Mouse (Mus musculus): ENCODE measurements at regions not wholly inside any gene's neighbourhood (a gene's known extent, or its start where the extent isn't known, plus 50 kb on each side); places are given as distances from the start of the nearest gene placed in this dataset.

DNA sequence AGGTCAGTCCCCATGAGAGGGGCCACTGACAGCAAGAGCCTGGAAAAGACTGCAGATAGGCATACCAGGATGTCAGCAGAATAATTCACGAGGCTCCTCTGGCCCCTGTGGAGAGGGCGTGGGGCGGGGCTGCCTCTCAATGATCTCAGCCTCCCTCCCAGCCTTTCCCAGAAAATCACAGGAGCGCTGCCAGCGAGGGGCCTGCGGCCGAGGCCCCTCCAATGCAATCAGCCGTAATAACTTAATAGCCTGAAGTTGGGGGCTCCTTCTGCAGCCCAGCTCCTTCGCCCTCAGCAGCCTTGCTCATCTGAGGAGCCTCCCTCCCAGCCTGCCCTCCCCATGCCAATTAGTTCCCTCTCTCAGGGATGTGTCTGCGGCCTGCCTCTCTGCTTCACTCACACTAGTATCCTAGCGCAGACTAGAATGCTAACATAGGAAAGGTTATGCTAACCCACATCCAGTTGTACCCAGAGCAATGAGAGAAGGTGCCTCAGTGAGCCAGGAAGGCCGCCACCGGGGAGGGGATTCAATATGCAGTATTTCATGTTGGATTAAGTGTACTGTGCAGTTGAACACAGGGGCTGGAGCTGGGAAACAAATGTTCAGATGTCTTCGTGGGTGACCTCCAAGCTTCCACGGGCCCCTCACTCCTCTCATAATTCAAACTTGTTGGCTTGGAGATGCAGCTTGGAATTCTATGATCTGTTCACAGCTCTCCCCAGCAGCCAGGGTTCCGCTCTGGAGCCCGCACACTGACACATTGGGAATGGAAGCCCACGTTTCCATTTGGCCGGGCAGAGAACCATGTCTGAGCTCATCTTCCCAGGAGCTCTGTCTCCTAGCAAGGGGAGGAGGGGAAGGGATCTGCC is 67.5 kb upstream of the Stx16 start:
- Histone ChIP-seq H3K4me1 (peaks cover 8% of the 10 kb centered on the region), H3K36me3 (replicated peaks) (no peaks in the 10 kb centered on the region), H3K4me3 (no peak overlapping the region), H3K9me3 (no peaks in the 10 kb centered on the region; the same call in 1 of the 2 replicates), H3K4me2 (no peak overlapping the region), H3K27me3 (replicated peaks) (no peaks in the 10 kb centered on the region), H3K9ac (no peak overlapping the region), H3K27ac (no peak overlapping the region)
- WGBS = 23% methylated on average over 19 of the region's 19 CpGs
- peak; percentile 55 for ATAC-seq (replicated peaks)

DNA sequence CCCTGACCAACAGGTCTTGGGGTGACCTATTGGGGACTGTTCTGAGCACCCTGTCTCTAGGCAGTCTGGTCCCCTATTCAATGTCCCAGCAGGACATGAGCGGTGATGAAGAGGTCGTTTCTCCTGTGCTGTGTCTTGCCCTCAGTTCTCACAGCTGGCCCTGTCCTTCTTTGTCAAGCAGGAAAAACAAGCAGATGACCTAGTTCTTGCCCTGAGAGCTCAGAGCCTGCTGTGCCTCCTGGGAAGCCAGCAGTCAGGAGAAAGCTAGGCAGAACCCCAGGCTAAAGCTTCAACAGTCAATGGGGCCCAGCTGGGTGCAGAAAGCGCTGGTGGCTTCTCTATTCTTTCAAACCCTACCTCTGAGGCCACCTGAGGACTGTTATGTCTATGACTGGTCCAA is 66.1 kb upstream of the Stx16 start:
- Histone ChIP-seq H3K4me2 (no peak overlapping the region), H3K36me3 (replicated peaks) (no peaks in the 10 kb centered on the region), H3K4me3 (no peak overlapping the region), H3K27me3 (replicated peaks) (no peaks in the 10 kb centered on the region), H3K4me1 (peaks cover 8% of the 10 kb centered on the region), H3K9ac (no peak overlapping the region), H3K27ac (no peak overlapping the region), H3K9me3 (no peaks in the 10 kb centered on the region)
- WGBS = 61% methylated on average over 3 of the region's 3 CpGs
- ATAC-seq (replicated peaks) = no peak

DNA sequence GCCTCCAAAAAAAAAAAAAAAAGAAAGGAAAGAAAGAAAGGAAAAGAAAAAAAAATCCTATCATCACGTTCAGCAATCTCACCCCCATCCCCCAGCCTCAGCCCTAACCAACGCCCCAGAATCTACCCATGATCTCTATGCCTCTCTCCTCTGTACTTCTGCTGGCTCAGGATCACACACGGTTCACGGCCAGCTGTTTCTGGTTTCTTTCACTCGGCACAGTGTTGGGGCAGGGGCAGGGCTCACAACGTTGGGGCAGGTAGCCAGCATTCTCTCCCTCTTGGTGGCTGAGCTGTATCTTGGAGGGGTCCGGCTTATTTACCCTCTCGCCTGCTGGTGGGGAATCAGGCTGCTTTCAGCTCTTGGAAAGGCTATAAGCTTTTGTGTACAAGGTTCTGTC is 64.7 kb upstream of the Stx16 start:
- Histone ChIP-seq H3K4me1 (peaks cover 8% of the 10 kb centered on the region), H3K9ac (no peak overlapping the region), H3K36me3 (replicated peaks) (no peaks in the 10 kb centered on the region), H3K27ac (no peak overlapping the region), H3K9me3 (no peaks in the 10 kb centered on the region), H3K27me3 (replicated peaks) (no peaks in the 10 kb centered on the region), H3K4me2 (no peak overlapping the region), H3K4me3 (no peak overlapping the region)
- 56% methylated on average over 8 of the region's 8 CpGs for WGBS
- no peak for ATAC-seq (replicated peaks)

DNA sequence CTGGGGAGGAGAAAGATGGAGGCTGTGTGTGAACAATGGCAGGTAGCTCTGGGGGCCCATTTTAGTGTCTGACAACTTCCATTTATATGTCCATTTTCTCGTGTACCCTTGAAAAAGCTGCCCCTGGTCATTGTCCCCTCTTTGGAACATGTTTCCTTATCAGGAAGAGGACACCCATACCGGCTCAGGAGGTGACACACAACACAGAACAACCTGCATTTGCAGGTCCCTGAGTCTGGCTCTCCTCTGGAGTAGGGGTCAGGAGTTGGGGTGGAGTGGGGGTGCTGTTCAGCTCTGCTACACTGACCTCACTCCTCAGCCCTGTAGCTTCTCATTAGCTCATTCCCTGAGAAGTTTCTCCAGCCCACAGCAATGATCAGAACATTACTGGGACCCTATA is 61.7 kb upstream of the Stx16 start:
- H3K27me3 ChIP-seq (replicated peaks) = no peaks in the 10 kb centered on the region
- peaks cover 5% of the 10 kb centered on the region; the same call in 1 of the 2 replicates for H3K4me1 ChIP-seq
- H3K4me3 ChIP-seq = no peak overlapping the region
- no peaks in the 10 kb centered on the region for H3K36me3 ChIP-seq (replicated peaks)
- H3K4me2 ChIP-seq = no peak overlapping the region
- H3K27ac ChIP-seq = no peak overlapping the region
- whole genome bisulfite sequencing = 75% methylated on average over 2 of the region's 2 CpGs
- ATAC-seq (replicated peaks) = no peak
- H3K9ac ChIP-seq = no peak overlapping the region
- no peaks in the 10 kb centered on the region for H3K9me3 ChIP-seq

DNA sequence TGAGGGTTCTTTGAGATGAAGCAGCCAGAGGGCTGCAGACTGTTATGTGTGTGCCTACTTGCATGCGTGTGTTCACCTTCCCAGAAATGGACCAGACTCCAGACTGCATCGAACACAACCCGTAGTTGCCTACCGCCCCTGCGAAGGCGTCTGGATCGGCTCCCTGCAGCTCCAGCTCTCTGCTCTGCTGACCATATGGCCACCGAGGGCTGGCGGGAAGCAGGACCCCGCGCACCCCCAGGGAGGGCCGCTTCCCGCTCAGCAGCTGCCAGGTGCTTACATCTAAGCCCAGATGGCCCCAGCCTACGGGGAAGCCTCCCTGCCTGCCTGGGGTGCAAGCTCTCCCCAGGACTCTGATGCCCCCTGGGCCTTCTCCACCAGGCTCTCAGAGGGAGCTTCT is 60.8 kb upstream of the Stx16 start:
- H3K27me3 ChIP-seq (replicated peaks) = no peaks in the 10 kb centered on the region
- WGBS = 57% methylated on average over 14 of the region's 14 CpGs
- no peaks in the 10 kb centered on the region for H3K9me3 ChIP-seq
- H3K36me3 ChIP-seq (replicated peaks) = no peaks in the 10 kb centered on the region
- no peak overlapping the region for H3K4me3 ChIP-seq
- no peak overlapping the region for H3K4me2 ChIP-seq
- ATAC-seq (replicated peaks) = no peak
- H3K27ac ChIP-seq = no peak overlapping the region
- H3K4me1 ChIP-seq = peaks cover 5% of the 10 kb centered on the region; the same call in 1 of the 2 replicates
- H3K9ac ChIP-seq = no peak overlapping the region

DNA sequence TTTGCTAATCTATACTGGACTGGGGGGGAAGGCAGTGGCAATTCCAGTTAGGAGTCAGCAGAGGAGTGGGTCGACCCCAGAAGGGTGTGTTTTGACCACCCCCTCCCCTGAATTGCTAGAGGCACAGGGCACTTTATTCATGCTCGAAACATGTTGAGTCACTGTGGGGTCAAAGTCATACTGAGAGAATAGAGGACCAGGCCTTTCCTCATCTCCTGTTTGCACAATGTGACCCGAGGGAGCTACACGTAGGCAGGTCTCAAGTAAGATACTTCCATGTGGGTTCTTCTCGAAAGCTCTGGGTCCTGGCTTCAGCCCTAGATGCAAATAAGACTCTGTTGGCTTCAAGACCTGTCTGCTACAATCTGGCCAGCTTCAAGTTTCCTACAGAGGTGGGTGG is 60.0 kb upstream of the Stx16 start:
- no peak overlapping the region for H3K4me2 ChIP-seq
- no peak overlapping the region for H3K9ac ChIP-seq
- no peaks in the 10 kb centered on the region for H3K36me3 ChIP-seq (replicated peaks)
- H3K27me3 ChIP-seq (replicated peaks) = no peaks in the 10 kb centered on the region
- H3K9me3 ChIP-seq = no peaks in the 10 kb centered on the region
- no peak overlapping the region for H3K27ac ChIP-seq
- no peak for ATAC-seq (replicated peaks)
- H3K4me3 ChIP-seq = no peak overlapping the region
- WGBS = 92% methylated on average over 5 of the region's 5 CpGs
- H3K4me1 ChIP-seq = peaks cover 5% of the 10 kb centered on the region; the same call in 1 of the 2 replicates

DNA sequence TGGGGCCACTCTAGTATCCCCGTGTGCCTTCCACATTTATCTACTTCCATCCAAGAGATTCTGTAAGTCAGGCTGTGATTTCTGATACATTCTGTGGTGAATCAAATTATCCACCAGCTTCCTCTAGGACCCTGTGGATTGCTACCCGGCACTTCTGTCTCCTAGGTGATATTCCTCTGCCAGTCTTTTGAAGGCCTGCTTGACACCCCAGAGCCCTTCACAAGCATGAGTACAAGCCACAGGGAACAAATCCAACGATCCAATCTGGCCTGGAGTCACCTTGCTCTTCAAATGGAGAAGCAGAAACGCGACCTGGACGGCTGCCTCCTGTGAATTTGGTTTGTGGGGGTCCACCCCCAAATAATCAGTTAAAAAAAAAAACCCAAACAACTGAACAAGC is 59.1 kb upstream of the Stx16 start:
- Histone ChIP-seq H3K9me3 (no peaks in the 10 kb centered on the region), H3K27me3 (replicated peaks) (no peaks in the 10 kb centered on the region), H3K4me2 (no peak overlapping the region), H3K27ac (no peak overlapping the region), H3K9ac (no peak overlapping the region), H3K4me1 (peaks cover 5% of the 10 kb centered on the region; the same call in 1 of the 2 replicates), H3K36me3 (replicated peaks) (no peaks in the 10 kb centered on the region), H3K4me3 (no peak overlapping the region)
- 55% methylated on average over 6 of the region's 6 CpGs for WGBS
- ATAC-seq (replicated peaks) = 0 out of 2 replicates have a peak, but pooled peaks have one; percentile 43

DNA sequence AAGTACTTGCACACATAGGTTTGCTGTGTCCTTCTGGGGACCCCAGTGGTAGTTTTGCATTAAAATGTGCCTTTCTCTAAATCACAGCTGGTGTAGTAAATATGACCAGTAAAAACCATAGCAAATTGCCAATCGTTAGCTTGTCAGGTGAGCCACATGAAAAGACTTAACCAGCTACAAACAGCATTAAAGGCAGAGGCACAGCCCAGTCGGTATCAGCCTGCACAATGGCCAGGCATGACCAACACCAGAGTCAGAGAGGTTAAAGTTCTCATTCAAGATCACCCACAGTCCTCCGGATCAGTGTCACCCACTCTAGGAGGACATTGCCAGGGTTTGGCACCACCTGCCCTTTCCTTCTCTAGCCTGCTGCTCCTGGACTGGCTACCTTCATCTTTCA is 58.5 kb upstream of the Stx16 start:
- WGBS = 75% methylated on average over 3 of the region's 3 CpGs
- Histone ChIP-seq H3K4me2 (no peak overlapping the region), H3K9me3 (no peaks in the 10 kb centered on the region), H3K4me3 (no peak overlapping the region), H3K27ac (no peak overlapping the region), H3K9ac (no peak overlapping the region), H3K36me3 (replicated peaks) (no peaks in the 10 kb centered on the region), H3K27me3 (replicated peaks) (no peaks in the 10 kb centered on the region), H3K4me1 (peaks cover 5% of the 10 kb centered on the region; the same call in 1 of the 2 replicates)
- ATAC-seq (replicated peaks) = no peak

DNA sequence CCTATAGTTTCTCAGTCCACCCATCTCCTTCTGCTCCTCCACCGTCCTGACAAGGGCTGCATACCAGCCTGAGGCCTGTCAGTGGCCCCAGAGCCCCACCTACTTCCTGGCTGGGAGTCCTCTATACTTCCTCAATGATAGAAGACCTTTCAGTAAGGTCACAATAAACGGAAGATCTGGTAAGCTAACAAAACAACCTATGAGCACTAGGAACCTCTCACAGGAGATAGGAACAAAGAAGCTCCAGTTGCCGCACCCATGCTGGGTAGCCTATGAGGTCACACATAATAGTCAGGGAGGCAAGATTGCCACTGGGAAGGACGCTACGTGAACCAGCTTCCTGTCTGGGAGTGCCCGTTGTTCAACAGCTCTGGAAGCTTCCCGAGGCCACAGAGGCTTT is 58.1 kb upstream of the Stx16 start:
- H3K9me3 ChIP-seq = no peaks in the 10 kb centered on the region
- no peaks in the 10 kb centered on the region for H3K27me3 ChIP-seq (replicated peaks)
- no peaks in the 10 kb centered on the region for H3K36me3 ChIP-seq (replicated peaks)
- no peak overlapping the region for H3K4me2 ChIP-seq
- no peak overlapping the region for H3K27ac ChIP-seq
- WGBS = 83% methylated on average over 7 of the region's 7 CpGs
- H3K4me3 ChIP-seq = no peak overlapping the region
- peaks cover 5% of the 10 kb centered on the region; the same call in 1 of the 2 replicates for H3K4me1 ChIP-seq
- no peak for ATAC-seq (replicated peaks)
- no peak overlapping the region for H3K9ac ChIP-seq

DNA sequence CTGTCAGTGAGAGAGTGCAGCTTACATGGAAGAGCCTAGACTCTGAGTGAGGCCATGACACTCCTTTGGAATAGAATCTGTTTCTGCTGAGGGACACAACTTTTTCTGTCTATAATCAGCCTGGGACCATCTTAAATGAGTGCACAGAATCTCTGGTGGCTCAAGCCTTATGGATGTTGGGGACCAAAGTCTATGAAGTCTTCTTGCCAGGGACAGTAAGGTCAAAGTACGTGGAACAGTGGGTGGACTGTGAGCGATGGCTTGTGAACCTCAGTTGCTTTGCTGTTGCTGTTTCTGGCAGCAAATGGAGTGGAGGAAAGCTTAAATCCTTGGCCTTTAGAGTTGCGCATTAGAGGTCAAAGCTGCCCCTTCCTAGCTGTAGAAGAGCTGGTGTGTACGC is 57.1 kb upstream of the Stx16 start:
- H3K9me3 ChIP-seq = no peaks in the 10 kb centered on the region
- H3K9ac ChIP-seq = no peak overlapping the region
- H3K4me3 ChIP-seq = no peak overlapping the region
- H3K27ac ChIP-seq = no peak overlapping the region
- H3K4me2 ChIP-seq = no peak overlapping the region
- no peak for ATAC-seq (replicated peaks)
- H3K36me3 ChIP-seq (replicated peaks) = no peaks in the 10 kb centered on the region
- peaks cover 5% of the 10 kb centered on the region; the same call in 1 of the 2 replicates for H3K4me1 ChIP-seq
- 97% methylated on average over 4 of the region's 4 CpGs for WGBS
- no peaks in the 10 kb centered on the region for H3K27me3 ChIP-seq (replicated peaks)

DNA sequence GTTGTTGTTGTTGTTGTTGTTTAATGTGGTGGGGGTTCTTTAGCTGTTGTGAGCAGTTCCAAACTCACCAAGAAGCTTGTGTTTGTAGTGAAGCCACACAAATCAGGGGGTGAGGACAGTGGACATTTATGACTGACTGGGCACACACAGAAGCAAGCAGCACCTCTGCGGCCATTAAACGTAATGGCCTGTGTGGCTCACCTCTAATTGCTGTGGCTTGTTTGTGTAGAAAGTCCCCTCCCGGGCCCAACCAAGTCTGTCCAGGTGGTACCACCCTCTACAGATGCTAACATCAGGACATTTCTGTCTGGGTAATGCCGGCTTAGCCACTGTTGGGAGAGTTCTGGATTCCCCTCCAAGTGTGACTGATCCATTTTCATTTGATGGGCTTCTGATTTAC is 56.1 kb upstream of the Stx16 start:
- Histone ChIP-seq H3K27me3 (replicated peaks) (no peaks in the 10 kb centered on the region), H3K9ac (no peak overlapping the region), H3K36me3 (replicated peaks) (no peaks in the 10 kb centered on the region), H3K4me2 (no peak overlapping the region), H3K4me3 (no peak overlapping the region), H3K27ac (no peak overlapping the region), H3K4me1 (peaks cover 5% of the 10 kb centered on the region; the same call in 1 of the 2 replicates), H3K9me3 (no peaks in the 10 kb centered on the region)
- WGBS = 88% methylated on average over 4 of the region's 4 CpGs
- ATAC-seq (replicated peaks) = no peak

DNA sequence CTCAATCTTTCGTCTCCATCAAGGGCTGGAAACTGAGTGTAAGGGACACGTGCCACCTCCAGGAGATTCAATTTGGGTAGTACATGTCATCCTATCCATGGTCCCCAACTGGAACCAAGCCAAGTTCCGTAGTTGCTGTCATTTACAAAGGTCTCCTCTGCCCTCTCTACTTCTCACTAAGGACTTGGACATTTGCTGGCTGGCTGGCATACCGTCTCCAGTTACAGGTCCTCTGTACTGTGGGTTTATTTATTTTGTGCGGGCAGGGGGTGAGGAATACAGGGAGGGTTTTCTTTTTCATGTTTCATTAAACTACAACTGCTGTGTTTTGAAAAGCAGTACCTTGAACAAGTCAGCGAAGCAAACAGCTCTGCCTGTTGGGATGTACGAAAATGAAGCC is 55.7 kb upstream of the Stx16 start:
- WGBS = 79% methylated on average over 7 of the region's 7 CpGs
- no peak overlapping the region for H3K9ac ChIP-seq
- no peak overlapping the region for H3K4me2 ChIP-seq
- no peaks in the 10 kb centered on the region for H3K9me3 ChIP-seq
- H3K27ac ChIP-seq = no peak overlapping the region
- H3K27me3 ChIP-seq (replicated peaks) = no peaks in the 10 kb centered on the region
- H3K36me3 ChIP-seq (replicated peaks) = no peaks in the 10 kb centered on the region
- H3K4me3 ChIP-seq = no peak overlapping the region
- ATAC-seq (replicated peaks) = no peak
- peaks cover 5% of the 10 kb centered on the region; the same call in 1 of the 2 replicates for H3K4me1 ChIP-seq

DNA sequence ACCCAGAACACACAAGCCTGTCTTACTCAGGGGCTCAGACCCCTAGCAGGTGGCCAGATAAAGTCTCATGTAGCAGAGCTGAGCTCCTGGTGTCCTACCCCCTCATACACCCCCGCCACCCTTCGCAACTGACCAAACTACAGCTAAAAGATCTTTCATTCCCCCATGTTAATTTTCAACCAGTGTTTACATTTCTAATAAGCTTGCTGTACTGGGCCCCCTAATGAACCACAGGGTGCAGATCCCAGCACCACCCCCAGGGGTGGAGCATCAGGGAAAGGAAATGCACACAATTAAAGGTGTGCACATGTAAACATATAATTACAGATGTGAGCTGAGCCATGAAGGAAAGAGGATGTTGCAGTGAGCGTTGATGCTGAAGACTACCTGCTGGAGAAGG is 54.6 kb upstream of the Stx16 start:
- WGBS = 91% methylated on average over 3 of the region's 3 CpGs
- ATAC-seq (replicated peaks) = no peak

More for the DNA sequence above, 54.6 kb upstream of the Stx16 start:
- H3K4me3 ChIP-seq = no peak overlapping the region
- H3K27ac ChIP-seq = no peak overlapping the region
- H3K36me3 ChIP-seq (replicated peaks) = no peaks in the 10 kb centered on the region
- H3K9ac ChIP-seq = no peak overlapping the region
- no peak overlapping the region for H3K4me2 ChIP-seq
- peaks cover 5% of the 10 kb centered on the region; the same call in 1 of the 2 replicates for H3K4me1 ChIP-seq
- H3K27me3 ChIP-seq (replicated peaks) = no peaks in the 10 kb centered on the region
- no peaks in the 10 kb centered on the region for H3K9me3 ChIP-seq
